Mouse (Mus musculus): ENCODE measurements around the gene Wfikkn1.

Wfikkn1 gene

GRCm38 (mm10) chr17:25880196-25880910 lies at the start of gene Wfikkn1:
Gene Wfikkn1 (minus strand): TSS chr17:25880858.
- DNase-seq: peak; percentile 55

- no peak for DNase-seq
Measured at GRCm38 (mm10) chr17:25925348-25925747, 44.7 kb upstream of the Wfikkn1 start.

- no peak for DNase-seq
Measured at GRCm38 (mm10) chr17:25922120-25922519, 41.5 kb upstream of the Wfikkn1 start.

- DNase-seq: peak; percentile 100
Measured at GRCm38 (mm10) chr17:25919786-25920642, 39.4 kb upstream of the Wfikkn1 start.

- DNase-seq: peak; percentile 64
Measured at GRCm38 (mm10) chr17:25919144-25919785, 38.6 kb upstream of the Wfikkn1 start, which contains the start of gene Rab40c. Gene Rab40c (minus strand): TSS chr17:25919727.

- no peak for DNase-seq
Measured at GRCm38 (mm10) chr17:25918037-25918750, 37.5 kb upstream of the Wfikkn1 start.

GRCm38 (mm10) chr17:25916931-25917647 lies 36.4 kb upstream of the Wfikkn1 start:
- no peak for DNase-seq

- no peak for DNase-seq
Measured at GRCm38 (mm10) chr17:25914295-25914694, 33.6 kb upstream of the Wfikkn1 start.

- no peak for DNase-seq
Measured at GRCm38 (mm10) chr17:25913877-25914275, 33.2 kb upstream of the Wfikkn1 start.

- no peak for DNase-seq
Measured at GRCm38 (mm10) chr17:25913186-25913876, 32.7 kb upstream of the Wfikkn1 start.

GRCm38 (mm10) chr17:25911816-25912215 lies 31.2 kb upstream of the Wfikkn1 start:
- no peak for DNase-seq

GRCm38 (mm10) chr17:25907640-25908039 lies 27.0 kb upstream of the Wfikkn1 start:
- DNase-seq: no peak

GRCm38 (mm10) chr17:25903061-25903460 lies 22.4 kb upstream of the Wfikkn1 start:
- DNase-seq: no peak

- no peak for DNase-seq
Measured at GRCm38 (mm10) chr17:25900193-25900592, 19.5 kb upstream of the Wfikkn1 start.

- DNase-seq: no peak
Measured at GRCm38 (mm10) chr17:25895891-25896290, 15.2 kb upstream of the Wfikkn1 start.

- no peak for DNase-seq
Measured at GRCm38 (mm10) chr17:25895415-25895814, 14.8 kb upstream of the Wfikkn1 start.

- peak; percentile 76 for DNase-seq
Measured at GRCm38 (mm10) chr17:25893975-25894617, 13.4 kb upstream of the Wfikkn1 start.

GRCm38 (mm10) chr17:25888837-25889236 lies 8.2 kb upstream of the Wfikkn1 start:
- DNase-seq: no peak

- DNase-seq: no peak
Measured at GRCm38 (mm10) chr17:25887467-25887866, 6.8 kb upstream of the Wfikkn1 start.

- DNase-seq: no peak
Measured at GRCm38 (mm10) chr17:25886806-25887205, 6.1 kb upstream of the Wfikkn1 start.

GRCm38 (mm10) chr17:25885636-25886035 lies 5.0 kb upstream of the Wfikkn1 start:
- DNase-seq: peak; percentile 44

Data from liver (tissue).